29 mouse cellular contexts compared by ENCODE assay signal in genomic region chr11:99614796-99615363, GRCm38 (mm10). TPM values are rescaled to one million over a fixed set of nuclear protein-coding genes. Genes with fewer than 3 reads are reported as not detected.
"Had no signal": no experiment of that assay in that cellular context is flagged by ENCODE, and none has a peak within 500 bp of the region (broad histone marks: within the 10 kb centered on the region; RNA-seq: fewer than 3 reads in every experiment).

Gene Krtap2-4 (minus strand): TSS chr11:99614846.

- H3K27me3 ChIP-seq: limb, embryonic 13.5 days; liver, embryonic 13.5 days; midbrain, embryonic 12.5 days; midbrain, embryonic 15.5 days; neural tube, embryonic 12.5 days; neural tube, embryonic 15.5 days; stomach, embryonic 15.5 days had no signal

- H3K4me1 ChIP-seq: limb, embryonic 13.5 days; liver, embryonic 13.5 days; midbrain, embryonic 12.5 days; midbrain, embryonic 15.5 days; neural tube, embryonic 12.5 days; neural tube, embryonic 15.5 days; stomach, embryonic 15.5 days had no signal

- H3K27ac ChIP-seq: layer of hippocampus, adult 2 months; limb, embryonic 13.5 days; liver, embryonic 13.5 days; macrophage; midbrain, embryonic 12.5 days; midbrain, embryonic 15.5 days; neural tube, embryonic 12.5 days; neural tube, embryonic 15.5 days; stomach, embryonic 15.5 days had no signal

- H3K4me3 ChIP-seq: layer of hippocampus, adult 2 months; limb, embryonic 13.5 days; liver, embryonic 13.5 days; midbrain, embryonic 12.5 days; midbrain, embryonic 15.5 days; neural tube, embryonic 12.5 days; neural tube, embryonic 15.5 days; stomach, embryonic 15.5 days had no signal

- DNase-seq: kidney, adult 9 months; kidney, postnatal 14 days; kidney, postnatal 4 days; layer of hippocampus, adult 9-11 months; left cerebral cortex, postnatal 4 days; liver, embryonic 13.5 days; lung, embryonic 14.5 days; retina, postnatal 1 day; right cerebral cortex, postnatal 25 days; spleen, adult 18-20 months; thymus, adult 18-20 months; thymus, postnatal 36 days had no signal

- H3K9ac ChIP-seq: limb, embryonic 13.5 days; liver, embryonic 13.5 days; lung, embryonic 14.5 days; midbrain, embryonic 12.5 days; midbrain, embryonic 15.5 days; neural tube, embryonic 12.5 days; neural tube, embryonic 15.5 days; stomach, embryonic 15.5 days had no signal

- H3K9me3 ChIP-seq: limb, embryonic 13.5 days; liver, embryonic 13.5 days; midbrain, embryonic 12.5 days; midbrain, embryonic 15.5 days; neural tube, embryonic 12.5 days; neural tube, embryonic 15.5 days; stomach, embryonic 15.5 days had no signal

- ATAC-seq: lung, postnatal 0 days; midbrain, embryonic 15.5 days had no signal

- H3K36me3 ChIP-seq: limb, embryonic 13.5 days; liver, embryonic 13.5 days; midbrain, embryonic 12.5 days; midbrain, embryonic 15.5 days; neural tube, embryonic 12.5 days; neural tube, embryonic 15.5 days; stomach, embryonic 15.5 days had no signal

- H3K4me2 ChIP-seq: limb, embryonic 13.5 days; liver, embryonic 13.5 days; lung, embryonic 14.5 days; midbrain, embryonic 12.5 days; midbrain, embryonic 15.5 days; neural tube, embryonic 12.5 days; neural tube, embryonic 15.5 days; stomach, embryonic 15.5 days had no signal

RNA-seq across cellular contexts. Expression of gene Krtap2-4, which starts in this region (rescaled TPM):
- total RNA-seq: layer of hippocampus, adult 2 months; layer of hippocampus, postnatal 25 days; left cerebral cortex, adult 18-20 months; left cerebral cortex, postnatal 10 days; left cerebral cortex, postnatal 4 days; liver, adult 2 months; megakaryocyte, adult 5-6 weeks had no signal
- polyA plus RNA-seq: kidney, embryonic 16.5 days; limb, embryonic 13.5 days; liver, adult 2 months; liver, embryonic 13.5 days; liver, embryonic 16.5 days; lung, embryonic 14.5 days; lung, postnatal 0 days; macrophage; midbrain, embryonic 12.5 days; midbrain, embryonic 15.5 days; neural tube, embryonic 12.5 days; neural tube, embryonic 15.5 days; stomach, embryonic 15.5 days; urinary bladder, adult 2 months had no signal
